Mouse (Mus musculus) heart, embryonic 11.5 days (tissue): ENCODE measurements around the gene Gm20388. TPM values are rescaled to one million over a fixed set of nuclear protein-coding genes. Genes with fewer than 3 reads are reported as not detected.

ENCODE experiments used
- ATAC-seq: fragments of 200-750 bp; cut with Nextera tagmentation; replicated peaks from 2 replicates; pipeline ENCODE4 v1.8.0; 2017; ENCODE audit warnings: moderate library complexity; ENCODE audit not compliant: insufficient number of reproducible peaks, low FRiP score, low TSS enrichment
- H3K27ac ChIP-seq: fragments of 300-500 bp; sonication (generic); 2 replicates; pipeline ENCODE4 v1.5.1; 2014; ENCODE audit warnings: mild to moderate bottlenecking, low read depth, low read length
- H3K27me3 ChIP-seq: fragments of 300-500 bp; sonication (generic); 2 replicates; pipeline ENCODE4 v1.6.1; 2014; ENCODE audit warnings: mild to moderate bottlenecking, low read length, mixed read lengths; ENCODE audit not compliant: control insufficient read depth, insufficient read depth
- H3K36me3 ChIP-seq: fragments of 300-500 bp; sonication (generic); 2 replicates; pipeline ENCODE4 v1.6.1; 2014; ENCODE audit warnings: mild to moderate bottlenecking, low read length, moderate library complexity, mixed read lengths; ENCODE audit not compliant: control insufficient read depth, insufficient read depth
- H3K4me1 ChIP-seq: fragments of 300-500 bp; sonication (generic); 2 replicates; pipeline ENCODE4 v1.6.1; 2014; ENCODE audit warnings: low read length; ENCODE audit not compliant: control insufficient read depth, insufficient read depth
- H3K4me2 ChIP-seq: fragments of 300-500 bp; sonication (generic); 2 replicates; pipeline ENCODE4 v1.6.1; 2014; ENCODE audit warnings: mild to moderate bottlenecking, moderate library complexity
- H3K4me3 ChIP-seq: fragments of 300-500 bp; sonication (generic); 2 replicates; pipeline ENCODE4 v1.5.1; 2014; ENCODE audit warnings: low read depth, low read length
- H3K9ac ChIP-seq: fragments of 300-500 bp; sonication (generic); 2 replicates; pipeline ENCODE4 v1.6.1; 2014; ENCODE audit warnings: mild to moderate bottlenecking, low read depth, low read length, moderate library complexity
- H3K9me3 ChIP-seq: fragments of 300-500 bp; sonication (generic); replicated peaks from 2 replicates; pipeline ENCODE4 v1.6.1; 2016; ENCODE audit warnings: low read length; ENCODE audit not compliant: control insufficient read depth
- WGBS: fragments of 180-500 bp; shearing (Covaris S2); extraction: QIAGEN DNeasy Blood & Tissue Kit; methylation state at CpG from one replicate; pipeline ENCODE4 v1.1.7; 2014; ENCODE audit not compliant: insufficient replicate concordance; 5-methylcytosine and 5-hydroxymethylcytosine counted together
- polyA plus RNA-seq: library from polyadenylated mRNA; unstranded; fragments of >200 nt; fragmentation: Nextera tagmentation; extraction: Ambion mirVana; gene quantifications from 2 replicates; pipeline ENCODE4 v1.2.1, GENCODE M21; 2014

Gm20388 gene
- polyA plus RNA-seq, 1 experiment from 2014 or later = 6.4 TPM

- Histone ChIP-seq H3K4me3 (no peak overlapping the region), H3K36me3 (no peaks in the 10 kb centered on the region), H3K27me3 (no peaks in the 10 kb centered on the region; the same call in 1 of the 2 replicates), H3K4me2 (no peak overlapping the region), H3K4me1 (no peaks in the 10 kb centered on the region), H3K9ac (peak overlapping the region; percentile 5; the same call in 1 of the 2 replicates), H3K27ac (no peak overlapping the region; the same call in 1 of the 2 replicates), H3K9me3 (no peaks in the 10 kb centered on the region)
- 68% methylated on average over 10 of the region's 10 CpGs for WGBS
- no peak for ATAC-seq
Measured at GRCm38 (mm10) chr8:122217456-122218177, 2307.0 kb downstream of the Gm20388 start.

GRCm38 (mm10) chr8:122223976-122224649 lies 2313.5 kb downstream of the Gm20388 start:
- Histone ChIP-seq H3K4me2 (no peak overlapping the region), H3K9ac (no peak overlapping the region), H3K27ac (no peak overlapping the region), H3K27me3 (peaks cover 20% of the 10 kb centered on the region), H3K36me3 (no peaks in the 10 kb centered on the region), H3K4me1 (no peaks in the 10 kb centered on the region), H3K4me3 (no peak overlapping the region), H3K9me3 (no peaks in the 10 kb centered on the region)
- WGBS = 76% methylated on average over 10 of the region's 10 CpGs
- ATAC-seq = no peak

GRCm38 (mm10) chr8:122224650-122225022 lies 2314.0 kb downstream of the Gm20388 start:
- Histone ChIP-seq H3K4me2 (no peak overlapping the region), H3K4me3 (no peak overlapping the region), H3K9me3 (no peaks in the 10 kb centered on the region), H3K4me1 (peaks cover 1% of the 10 kb centered on the region; the same call in 1 of the 2 replicates), H3K27me3 (peaks cover 25% of the 10 kb centered on the region), H3K9ac (no peak overlapping the region), H3K27ac (no peak overlapping the region), H3K36me3 (no peaks in the 10 kb centered on the region)
- no peak for ATAC-seq
- 55% methylated on average over 6 of the region's 6 CpGs for WGBS

GRCm38 (mm10) chr8:122225446-122225845 lies 2314.8 kb downstream of the Gm20388 start:
- Histone ChIP-seq H3K4me2 (no peak overlapping the region), H3K27me3 (peaks cover 30% of the 10 kb centered on the region), H3K9me3 (no peaks in the 10 kb centered on the region), H3K36me3 (no peaks in the 10 kb centered on the region), H3K27ac (no peak overlapping the region), H3K4me3 (no peak overlapping the region), H3K4me1 (peaks cover 3% of the 10 kb centered on the region; the same call in 1 of the 2 replicates), H3K9ac (no peak overlapping the region)
- no peak; the same call in 1 of the 2 replicates for ATAC-seq
- 60% methylated on average over 10 of the region's 10 CpGs for WGBS

DNA sequence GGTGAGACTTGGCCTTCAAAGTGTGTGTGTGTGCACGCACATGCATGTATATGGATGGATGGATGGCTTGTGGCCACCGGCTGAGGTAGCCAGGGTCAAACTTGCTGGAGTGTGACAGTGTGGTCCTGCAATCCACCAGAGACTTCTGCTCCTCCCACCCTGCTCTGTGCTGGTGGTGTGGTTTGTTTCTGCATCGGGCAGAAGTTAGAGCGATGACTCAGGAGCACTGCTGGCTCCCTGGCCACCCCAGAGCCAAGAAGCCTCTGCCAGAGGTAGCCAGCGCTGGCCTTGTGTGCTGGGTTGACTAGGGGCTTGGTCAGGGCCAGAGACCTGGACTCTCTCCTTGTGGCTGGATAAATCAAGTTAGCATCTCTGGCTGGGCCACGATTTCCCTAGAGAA lies 2316.7 kb downstream of the Gm20388 start:
- WGBS = 75% methylated on average over 6 of the region's 6 CpGs
- Histone ChIP-seq H3K36me3 (no peaks in the 10 kb centered on the region), H3K4me1 (peaks cover 12% of the 10 kb centered on the region), H3K4me2 (no peak overlapping the region), H3K4me3 (no peak overlapping the region), H3K9ac (no peak overlapping the region), H3K9me3 (no peaks in the 10 kb centered on the region), H3K27me3 (peaks cover 37% of the 10 kb centered on the region), H3K27ac (no peak overlapping the region)
- ATAC-seq = no peak

GRCm38 (mm10) chr8:122228792-122229575 lies 2318.3 kb downstream of the Gm20388 start:
- Histone ChIP-seq H3K9me3 (no peaks in the 10 kb centered on the region), H3K27me3 (peaks cover 42% of the 10 kb centered on the region), H3K36me3 (no peaks in the 10 kb centered on the region), H3K27ac (no peak overlapping the region), H3K4me1 (peaks cover 20% of the 10 kb centered on the region), H3K4me3 (no peak overlapping the region), H3K9ac (no peak overlapping the region), H3K4me2 (no peak overlapping the region)
- whole genome bisulfite sequencing = 57% methylated on average over 11 of the region's 11 CpGs
- no peak for ATAC-seq

DNA sequence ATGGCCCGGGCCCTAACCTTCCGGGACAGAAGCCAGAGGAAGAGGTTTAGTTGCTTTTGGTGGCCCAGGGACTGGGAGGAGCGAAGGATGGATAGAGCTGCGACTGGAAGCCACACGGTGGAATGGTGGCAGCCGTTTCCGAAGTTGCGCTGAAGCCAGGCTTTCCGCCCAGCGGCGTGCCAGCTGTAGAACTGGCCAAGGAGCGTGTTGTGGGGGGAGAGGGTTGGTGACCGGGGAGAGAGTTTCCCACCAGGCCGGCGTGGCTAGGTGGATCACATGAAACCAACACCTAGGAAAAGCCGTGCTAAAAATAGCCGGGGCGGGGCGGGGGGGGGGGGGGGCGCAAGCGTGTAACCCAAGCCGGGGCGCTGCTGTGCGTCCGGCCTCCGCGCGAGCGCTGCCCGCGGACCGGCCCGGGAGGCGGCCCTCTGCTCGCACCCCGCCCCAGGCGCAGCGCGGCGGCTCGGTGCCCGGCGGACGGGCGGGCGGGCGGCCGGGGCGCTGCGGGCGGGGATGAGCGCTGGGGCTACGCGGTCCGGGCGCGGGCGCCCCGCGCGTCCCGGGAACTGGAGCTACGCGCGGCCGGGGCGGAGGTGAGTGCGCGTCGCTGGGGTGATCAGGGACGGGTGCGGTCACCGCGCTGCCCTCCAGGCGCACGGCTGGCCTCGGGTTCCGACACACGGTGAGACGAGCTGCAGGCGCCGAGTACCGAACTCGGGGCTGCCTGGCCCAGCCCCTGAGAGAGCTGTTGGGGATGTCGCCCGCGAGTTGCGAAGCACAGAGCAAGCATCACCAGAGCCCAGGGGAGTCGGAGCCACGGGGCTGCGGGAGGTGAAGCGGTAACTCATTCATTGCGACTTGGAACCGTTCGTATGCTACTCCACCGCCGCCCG lies 2319.4 kb downstream of the Gm20388 start:
- H3K4me2 ChIP-seq = peak overlapping the region; percentile 96
- WGBS = 1% methylated on average over 79 of the region's 98 CpGs
- H3K9ac ChIP-seq = peak overlapping the region; percentile 73
- peak overlapping the region; percentile 61 for H3K4me3 ChIP-seq
- no peak overlapping the region for H3K27ac ChIP-seq
- H3K9me3 ChIP-seq = no peaks in the 10 kb centered on the region
- peak; percentile 13; the same call in 1 of the 2 replicates for ATAC-seq
- peaks cover 25% of the 10 kb centered on the region for H3K4me1 ChIP-seq
- H3K27me3 ChIP-seq = peaks cover 41% of the 10 kb centered on the region
- no peaks in the 10 kb centered on the region for H3K36me3 ChIP-seq
